Mouse (Mus musculus): Measurements from ENCODE around the gene Keg1. TPM values are rescaled to one million over a fixed set of nuclear protein-coding genes. Genes with fewer than 3 reads are reported as not detected.
"Not testable (repeated sequence)": the region's sequence is repeated elsewhere in the genome, so short reads cannot be mapped to it uniquely, and the experiment has no call there.

The Keg1 gene
- total and polyA plus RNA-seq, 2 experiments from 2014 or later: not detected

DNA sequence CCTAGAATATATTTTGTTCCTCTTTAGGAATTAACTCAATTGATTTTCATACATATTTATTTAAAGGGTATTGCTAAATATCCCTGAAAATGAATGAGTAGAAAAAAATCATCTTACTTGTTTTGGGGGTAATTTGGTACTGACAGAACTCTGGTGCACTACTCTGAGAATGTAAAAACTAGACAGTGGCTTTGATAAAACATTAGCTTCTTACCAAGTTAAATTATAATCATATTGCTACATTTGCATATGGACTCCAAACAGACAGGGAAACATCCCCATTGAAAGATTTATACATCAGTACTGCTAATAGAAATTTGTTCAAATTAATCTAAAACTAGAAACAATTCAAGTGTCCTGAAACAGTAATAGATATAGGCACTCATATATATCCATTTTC is 10.4 kb upstream of the Keg1 start:
- Histone ChIP-seq H3K9ac (no peak overlapping the region), H3K9me3 (ENCODE audit: low read length) (no peaks in the 10 kb centered on the region)
- no peak for TF ChIP-seq CTCF (IDR thresholded peaks at IDR 0.05; ENCODE audit: low read depth)

GRCm38 (mm10) chr19:12696221-12696620 is 635 bp downstream of the Keg1 start:
- Histone ChIP-seq H3K27me3 (ENCODE audit: insufficient read depth, low read length) (no peaks in the 10 kb centered on the region), H3K9me3 (ENCODE audit: low read length) (no peaks in the 10 kb centered on the region), H3K4me2 (ENCODE audit: low read depth) (no peak overlapping the region), H3K4me3 (ENCODE audit: low read depth, low read length) (no peak overlapping the region), H3K4me1 (ENCODE audit: insufficient read depth) (no peaks in the 10 kb centered on the region), H3K36me3 (ENCODE audit: insufficient read depth) (no peaks in the 10 kb centered on the region), H3K9ac (no peak overlapping the region), H3K27ac (ENCODE audit: low read depth, low read length) (no peak overlapping the region)
- no peak for TF ChIP-seq CTCF (IDR thresholded peaks at IDR 0.05; ENCODE audit: low read depth)
- ATAC-seq: no peak
- no peak for DNase-seq

More for the DNA sequence above, 10.4 kb upstream of the Keg1 start:
- H3K4me1 ChIP-seq (ENCODE audit: insufficient read depth): no peaks in the 10 kb centered on the region
- ATAC-seq (no peak), DNase-seq (no peak)
- no peak overlapping the region for H3K27ac ChIP-seq (ENCODE audit: low read depth, low read length)
- H3K4me2 ChIP-seq (ENCODE audit: low read depth): no peak overlapping the region
- no peak overlapping the region for H3K4me3 ChIP-seq (ENCODE audit: low read depth, low read length)
- H3K36me3 ChIP-seq (ENCODE audit: insufficient read depth): no peaks in the 10 kb centered on the region
- no peaks in the 10 kb centered on the region for H3K27me3 ChIP-seq (ENCODE audit: insufficient read depth, low read length)

GRCm38 (mm10) chr19:12708458-12708857 is 12.9 kb downstream of the Keg1 start:
- no peak for ATAC-seq
- no peak overlapping the region for H3K4me3 ChIP-seq (ENCODE audit: low read depth, low read length)

DNA sequence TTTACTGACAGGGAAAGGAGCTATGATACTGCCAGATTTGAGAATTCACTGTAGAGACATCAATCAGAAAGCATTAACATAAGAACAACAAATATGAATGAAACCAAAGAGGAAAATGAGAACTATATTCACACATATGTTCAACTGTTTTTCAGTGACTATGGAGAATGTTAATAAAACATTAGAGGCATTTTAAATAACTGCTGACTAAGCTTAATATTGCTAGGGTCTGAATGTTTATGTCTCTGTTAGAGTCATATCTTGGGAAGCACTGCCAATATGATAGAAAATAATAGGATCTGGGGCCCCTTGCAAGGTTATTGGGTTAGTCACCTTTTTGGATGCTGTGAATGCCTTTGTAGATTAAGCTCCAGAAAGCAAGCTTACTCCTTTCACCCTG is 13.4 kb downstream of the Keg1 start:
- Histone ChIP-seq H3K4me3 (ENCODE audit: low read depth, low read length) (no peak overlapping the region), H3K27me3 (ENCODE audit: insufficient read depth, low read length) (no peaks in the 10 kb centered on the region), H3K9me3 (ENCODE audit: low read length) (no peaks in the 10 kb centered on the region), H3K4me1 (ENCODE audit: insufficient read depth) (no peaks in the 10 kb centered on the region), H3K36me3 (ENCODE audit: insufficient read depth) (no peaks in the 10 kb centered on the region), H3K27ac (ENCODE audit: low read depth, low read length) (no peak overlapping the region), H3K4me2 (ENCODE audit: low read depth) (no peak overlapping the region), H3K9ac (no peak overlapping the region)
- ATAC-seq: no peak
- no peak for DNase-seq
- no peak for TF ChIP-seq CTCF (IDR thresholded peaks at IDR 0.05; ENCODE audit: low read depth)

More at GRCm38 (mm10) chr19:12708458-12708857, 12.9 kb downstream of the Keg1 start:
- no peaks in the 10 kb centered on the region for H3K36me3 ChIP-seq (ENCODE audit: insufficient read depth)
- WGBS: 88% methylated on average over 2 of the region's 2 CpGs
- no peak overlapping the region for H3K9ac ChIP-seq
- no peak overlapping the region for H3K4me2 ChIP-seq (ENCODE audit: low read depth)
- no peak overlapping the region for H3K27ac ChIP-seq (ENCODE audit: low read depth, low read length)
- H3K9me3 ChIP-seq (ENCODE audit: low read length): no peaks in the 10 kb centered on the region
- no peak for DNase-seq
- no peaks in the 10 kb centered on the region for H3K27me3 ChIP-seq (ENCODE audit: insufficient read depth, low read length)
- no peak for TF ChIP-seq CTCF (IDR thresholded peaks at IDR 0.05; ENCODE audit: low read depth)
- H3K4me1 ChIP-seq (ENCODE audit: insufficient read depth): no peaks in the 10 kb centered on the region

- WGBS: 89% methylated on average over 6 of the region's 6 CpGs
- ATAC-seq (no peak), DNase-seq (no peak)
- TF ChIP-seq CTCF (IDR thresholded peaks at IDR 0.05; ENCODE audit: low read depth): no peak
- Histone ChIP-seq H3K4me3 (ENCODE audit: low read depth, low read length) (no peak overlapping the region), H3K9me3 (ENCODE audit: low read length) (no peaks in the 10 kb centered on the region), H3K4me1 (ENCODE audit: insufficient read depth) (no peaks in the 10 kb centered on the region), H3K9ac (no peak overlapping the region), H3K36me3 (ENCODE audit: insufficient read depth) (no peaks in the 10 kb centered on the region), H3K27me3 (ENCODE audit: insufficient read depth, low read length) (no peaks in the 10 kb centered on the region), H3K4me2 (ENCODE audit: low read depth) (no peak overlapping the region), H3K27ac (ENCODE audit: low read depth, low read length) (no peak overlapping the region)
Measured at GRCm38 (mm10) chr19:12719189-12719588, 23.6 kb downstream of the Keg1 start.

DNA sequence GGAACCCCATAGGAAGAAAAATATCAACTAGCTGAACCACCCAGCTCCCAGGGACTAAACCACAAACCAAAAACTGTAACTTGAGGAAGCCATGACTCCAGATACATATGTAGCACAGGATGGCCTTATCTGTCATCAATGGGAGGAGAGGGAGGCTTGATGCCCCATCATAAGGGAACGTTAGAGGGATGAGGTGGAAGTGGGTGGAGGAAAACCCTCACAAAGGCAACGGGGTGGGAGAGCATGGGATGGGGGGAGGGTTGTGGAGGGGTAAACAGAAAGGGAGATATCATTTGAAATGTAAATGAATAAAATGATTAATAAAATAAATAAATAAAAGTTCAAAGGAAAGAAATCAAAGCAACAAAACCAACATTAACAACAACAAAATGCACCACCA is 24.9 kb downstream of the Keg1 start:
- no peak for DNase-seq
- Histone ChIP-seq H3K27me3 (ENCODE audit: insufficient read depth, low read length) (no peaks in the 10 kb centered on the region), H3K4me1 (ENCODE audit: insufficient read depth) (no peaks in the 10 kb centered on the region), H3K4me3 (ENCODE audit: low read depth, low read length) (no peak overlapping the region), H3K4me2 (ENCODE audit: low read depth) (no peak overlapping the region), H3K27ac (ENCODE audit: low read depth, low read length) (no peak overlapping the region), H3K9me3 (ENCODE audit: low read length) (no peaks in the 10 kb centered on the region), H3K36me3 (ENCODE audit: insufficient read depth) (no peaks in the 10 kb centered on the region), H3K9ac (no peak overlapping the region)
- TF ChIP-seq CTCF (IDR thresholded peaks at IDR 0.05; ENCODE audit: low read depth): no peak
- 69% methylated on average over 2 of the region's 2 CpGs for WGBS
- ATAC-seq: no peak

DNA sequence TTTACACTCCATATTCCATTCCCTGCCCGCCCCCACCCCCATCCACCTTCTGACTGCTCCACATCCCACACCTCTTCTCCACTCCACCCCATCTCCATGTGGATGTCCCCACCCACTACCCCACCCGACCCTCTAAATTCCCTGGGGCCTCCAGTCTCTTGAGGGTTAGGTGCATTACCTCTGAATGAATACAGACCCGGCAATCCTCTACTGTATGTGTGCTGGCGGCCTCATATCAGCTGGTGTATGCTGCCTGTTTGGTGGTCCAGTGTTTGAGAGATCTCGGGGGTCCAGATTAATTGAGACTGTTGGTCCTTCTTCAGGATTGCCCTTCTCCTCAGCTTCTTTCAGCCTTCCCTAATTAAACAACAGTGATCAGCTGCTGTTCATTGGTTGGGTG is 25.3 kb downstream of the Keg1 start:
- DNase-seq; ATAC-seq; H3K9ac ChIP-seq; H3K36me3 ChIP-seq (ENCODE audit: insufficient read depth); H3K9me3 ChIP-seq (ENCODE audit: low read length); H3K4me3 ChIP-seq (ENCODE audit: low read depth, low read length); H3K4me2 ChIP-seq (ENCODE audit: low read depth); H3K27me3 ChIP-seq (ENCODE audit: insufficient read depth, low read length); H3K4me1 ChIP-seq (ENCODE audit: insufficient read depth); H3K27ac ChIP-seq (ENCODE audit: low read depth, low read length): not testable (repeated sequence)
- 84% methylated on average over 5 of the region's 5 CpGs for WGBS

GRCm38 (mm10) chr19:12721596-12721995 is 26.0 kb downstream of the Keg1 start:
- not testable (repeated sequence) for H3K4me3 ChIP-seq (ENCODE audit: low read depth, low read length); H3K27ac ChIP-seq (ENCODE audit: low read depth, low read length); DNase-seq; H3K27me3 ChIP-seq (ENCODE audit: insufficient read depth, low read length); H3K4me1 ChIP-seq (ENCODE audit: insufficient read depth); ATAC-seq; H3K9me3 ChIP-seq (ENCODE audit: low read length); H3K4me2 ChIP-seq (ENCODE audit: low read depth); H3K9ac ChIP-seq; H3K36me3 ChIP-seq (ENCODE audit: insufficient read depth)
- 94% methylated on average over 7 of the region's 7 CpGs for WGBS
